8 mouse cellular contexts compared by ENCODE assay signal in genomic region chr7:30090970-30091585, GRCm38 (mm10). TPM values are rescaled to one million over a fixed set of nuclear protein-coding genes. Genes with fewer than 3 reads are reported as not detected.
DNase-seq lines count a peak whose midpoint lies in the region; ATAC-seq and TF ChIP-seq lines count a peak whose summit lies in the region.

No protein-coding gene starts in this region.

- TF ChIP-seq EP300 in liver, embryonic 14.5 days (IDR thresholded peaks at IDR 0.05; ENCODE audit: low read depth), result no peak

- peak; percentile 61 for TF ChIP-seq CTCF in forebrain, postnatal 0 days (IDR thresholded peaks at IDR 0.05; ENCODE audit: low read depth)
- peak; percentile 60 for TF ChIP-seq CTCF in liver, embryonic 14.5 days (IDR thresholded peaks at IDR 0.05; ENCODE audit: low read depth)

- no peak for DNase-seq in kidney, postnatal 25 days
- peak; percentile 27 for DNase-seq in T-cell, adult 2 months (ENCODE audit: low spot score)
- DNase-seq in forebrain, postnatal 0 days, result peak; percentile 53
- DNase-seq in liver, embryonic 14.5 days (ENCODE audit: low read depth in 3 of 3, low spot score in 3 of 3), result peak in 1 of 3 experiments; percentile 60
- DNase-seq in ovary, postnatal 14 days (ENCODE audit: low spot score), result no peak
- no peak for DNase-seq in urinary bladder, postnatal 4 days (ENCODE audit: low spot score in 2 of 2)

- no peak for ATAC-seq in kidney, embryonic 15.5 days (replicated peaks; ENCODE audit: low FRiP score)
- ATAC-seq in forebrain, postnatal 0 days, result no peak
- ATAC-seq in liver, embryonic 14.5 days (ENCODE audit: insufficient read depth), result no peak
- ATAC-seq in stomach, embryonic 14.5 days (ENCODE audit: insufficient number of reproducible peaks, insufficient read depth, low FRiP score, low read depth), result no peak

- H3K4me1 ChIP-seq in kidney, embryonic 15.5 days, result peaks cover 33% of the 10 kb centered on the region
- peaks cover 24% of the 10 kb centered on the region for H3K4me1 ChIP-seq in forebrain, postnatal 0 days (ENCODE audit: insufficient read depth)
- peaks cover 17 to 20% of the 10 kb centered on the region in 2 experiments for H3K4me1 ChIP-seq in liver, embryonic 14.5 days (replicated peaks; ENCODE audit: control insufficient read depth in 2 of 2, insufficient read depth in 2 of 2, low read length in 1 of 2)
- peaks cover 11% of the 10 kb centered on the region; the same call in 1 of the 2 replicates for H3K4me1 ChIP-seq in stomach, embryonic 14.5 days (ENCODE audit: control insufficient read depth, insufficient read depth, low read length)

- no peaks in the 10 kb centered on the region for H3K9me3 ChIP-seq in kidney, embryonic 15.5 days (replicated peaks)
- no peaks in the 10 kb centered on the region for H3K9me3 ChIP-seq in forebrain, postnatal 0 days (ENCODE audit: low read length)
- no peaks in the 10 kb centered on the region for H3K9me3 ChIP-seq in liver, embryonic 14.5 days (ENCODE audit: control insufficient read depth, low read length)
- no peaks in the 10 kb centered on the region for H3K9me3 ChIP-seq in stomach, embryonic 14.5 days (ENCODE audit: control insufficient read depth, low read depth, low read length)

- no peaks in the 10 kb centered on the region for H3K27me3 ChIP-seq in kidney, embryonic 15.5 days
- H3K27me3 ChIP-seq in forebrain, postnatal 0 days (ENCODE audit: insufficient read depth, low read length), result no peaks in the 10 kb centered on the region
- H3K27me3 ChIP-seq in liver, embryonic 14.5 days (ENCODE audit: control insufficient read depth, insufficient read depth, low read length), result no peaks in the 10 kb centered on the region
- H3K27me3 ChIP-seq in stomach, embryonic 14.5 days (ENCODE audit: control insufficient read depth, insufficient read depth, low read length), result no peaks in the 10 kb centered on the region

- H3K4me2 ChIP-seq in kidney, embryonic 15.5 days, result peak overlapping the region; percentile 69
- peak overlapping the region; percentile 77 for H3K4me2 ChIP-seq in forebrain, postnatal 0 days (ENCODE audit: low read depth)
- H3K4me2 ChIP-seq in liver, embryonic 14.5 days (ENCODE audit: low read depth), result peak overlapping the region; percentile 97
- H3K4me2 ChIP-seq in stomach, embryonic 14.5 days (replicated peaks; ENCODE audit: low read depth, low read length), result peak overlapping the region; percentile 66

- 10% methylated on average over 9 of the region's 9 CpGs for WGBS in kidney, embryonic 15.5 days
- WGBS in forebrain, postnatal 0 days, result 9% methylated on average over 9 of the region's 9 CpGs
- 6% methylated on average over 9 of the region's 9 CpGs for WGBS in liver, embryonic 14.5 days (ENCODE audit: insufficient replicate concordance)
- WGBS in stomach, embryonic 14.5 days, result 10% methylated on average over 9 of the region's 9 CpGs

- peak overlapping the region; percentile 61 for H3K4me3 ChIP-seq in kidney, embryonic 15.5 days (replicated peaks)
- peak overlapping the region; percentile 63 for H3K4me3 ChIP-seq in forebrain, postnatal 0 days (ENCODE audit: low read depth, low read length)
- H3K4me3 ChIP-seq in liver, embryonic 14.5 days (ENCODE audit: insufficient read depth in 1 of 2, low read depth in 2 of 2, low read length in 2 of 2), result peak overlapping the region; percentile 58 to 70
- peak overlapping the region; percentile 42 for H3K4me3 ChIP-seq in stomach, embryonic 14.5 days (ENCODE audit: low read depth, low read length)

- no peak overlapping the region for H3K9ac ChIP-seq in kidney, embryonic 15.5 days
- H3K9ac ChIP-seq in forebrain, postnatal 0 days, result peak overlapping the region; percentile 61; the same call in 1 of the 2 replicates
- peak overlapping the region; percentile 53 for H3K9ac ChIP-seq in liver, embryonic 14.5 days (replicated peaks)
- H3K9ac ChIP-seq in stomach, embryonic 14.5 days (replicated peaks; ENCODE audit: low read depth, low read length), result 0 out of 2 replicates have a peak overlapping the region, but pooled peaks have one; percentile 6

- peaks cover 10% of the 10 kb centered on the region for H3K36me3 ChIP-seq in kidney, embryonic 15.5 days
- peaks cover 5% of the 10 kb centered on the region; the same call in 1 of the 2 replicates for H3K36me3 ChIP-seq in forebrain, postnatal 0 days (ENCODE audit: insufficient read depth)
- H3K36me3 ChIP-seq in liver, embryonic 14.5 days (replicated peaks; ENCODE audit: control insufficient read depth, insufficient read depth, low read depth), result no peaks in the 10 kb centered on the region
- H3K36me3 ChIP-seq in stomach, embryonic 14.5 days (ENCODE audit: control insufficient read depth, insufficient read depth, low read length), result peaks cover 10% of the 10 kb centered on the region

- peak overlapping the region; percentile 81 for H3K27ac ChIP-seq in kidney, embryonic 15.5 days
- peak overlapping the region; percentile 75 for H3K27ac ChIP-seq in forebrain, postnatal 0 days (ENCODE audit: low read depth, low read length)
- peak overlapping the region; percentile 70 for H3K27ac ChIP-seq in liver, embryonic 14.5 days
- H3K27ac ChIP-seq in stomach, embryonic 14.5 days (ENCODE audit: low read length), result peak overlapping the region; percentile 40; the same call in 1 of the 2 replicates

RNA-seq across cellular contexts. Expression of gene Zfp566, which starts 0.8 kb away (rescaled TPM):
- polyA plus RNA-seq in kidney, embryonic 15.5 days (2015; fragmentation: Nextera tagmentation; extraction: Ambion mirVana), result 12.2 and 15.9 TPM in 2 replicates
- 3.6 and 5.0 TPM in 2 replicates for total RNA-seq in forebrain, postnatal 0 days (2014; rRNA removed)
- 15.6 and 19.6 TPM in 2 replicates for polyA plus RNA-seq in forebrain, postnatal 0 days (2015; fragmentation: Nextera tagmentation; extraction: Ambion mirVana)
- polyA plus RNA-seq in liver, embryonic 14.5 days (2012; rRNA removed), result 0.54 and 1.8 TPM in 2 replicates
- polyA plus RNA-seq in liver, embryonic 14.5 days (2014; fragmentation: Nextera tagmentation; extraction: Ambion mirVana), result 1.3 and 1.5 TPM in 2 replicates
- polyA plus RNA-seq in stomach, embryonic 14.5 days (2014; fragmentation: Nextera tagmentation; extraction: Ambion mirVana), result 7.5 and 11.2 TPM in 2 replicates

RNA-seq across cellular contexts. Expression of gene Gm26920, which starts 0.9 kb away (rescaled TPM):
- 1.1 and 2.4 TPM in 2 replicates for polyA plus RNA-seq in kidney, embryonic 15.5 days (2015; fragmentation: Nextera tagmentation; extraction: Ambion mirVana)
- total RNA-seq in forebrain, postnatal 0 days (2014; rRNA removed), result 1.0 TPM in 1 of 2 replicates, not detected in the other
- 0.38 and 1.1 TPM in 2 replicates for polyA plus RNA-seq in forebrain, postnatal 0 days (2015; fragmentation: Nextera tagmentation; extraction: Ambion mirVana)
- 0.13 TPM in 1 of 2 replicates, not detected in the other for polyA plus RNA-seq in liver, embryonic 14.5 days (2012; rRNA removed)
- 0.23 TPM in 1 of 2 replicates, not detected in the other for polyA plus RNA-seq in liver, embryonic 14.5 days (2014; fragmentation: Nextera tagmentation; extraction: Ambion mirVana)
- polyA plus RNA-seq in stomach, embryonic 14.5 days (2014; fragmentation: Nextera tagmentation; extraction: Ambion mirVana), result 2.0 and 2.1 TPM in 2 replicates

RNA-seq across cellular contexts. Expression of gene Zfp260, which starts 3.5 kb away (rescaled TPM):
- 109 and 114 TPM in 2 replicates for polyA plus RNA-seq in kidney, embryonic 15.5 days (2015; fragmentation: Nextera tagmentation; extraction: Ambion mirVana)
- total RNA-seq in forebrain, postnatal 0 days (2014; rRNA removed), result 69.8 and 81.0 TPM in 2 replicates
- polyA plus RNA-seq in forebrain, postnatal 0 days (2015; fragmentation: Nextera tagmentation; extraction: Ambion mirVana), result 51.2 and 55.5 TPM in 2 replicates
- polyA plus RNA-seq in liver, embryonic 14.5 days (2012; rRNA removed), result 3.7 and 4.8 TPM in 2 replicates
- 11.9 and 12.6 TPM in 2 replicates for polyA plus RNA-seq in liver, embryonic 14.5 days (2014; fragmentation: Nextera tagmentation; extraction: Ambion mirVana)
- polyA plus RNA-seq in stomach, embryonic 14.5 days (2014; fragmentation: Nextera tagmentation; extraction: Ambion mirVana), result 132 and 142 TPM in 2 replicates

RNA-seq across cellular contexts. Expression of gene Zfp82, which starts 18.4 kb away (rescaled TPM):
- polyA plus RNA-seq in kidney, embryonic 15.5 days (2015; fragmentation: Nextera tagmentation; extraction: Ambion mirVana), result 3.9 and 5.5 TPM in 2 replicates
- 8.0 and 11.0 TPM in 2 replicates for total RNA-seq in forebrain, postnatal 0 days (2014; rRNA removed)
- 5.9 and 7.3 TPM in 2 replicates for polyA plus RNA-seq in forebrain, postnatal 0 days (2015; fragmentation: Nextera tagmentation; extraction: Ambion mirVana)
- polyA plus RNA-seq in liver, embryonic 14.5 days (2012; rRNA removed), result 0.22 and 0.50 TPM in 2 replicates
- 1.2 and 1.8 TPM in 2 replicates for polyA plus RNA-seq in liver, embryonic 14.5 days (2014; fragmentation: Nextera tagmentation; extraction: Ambion mirVana)
- polyA plus RNA-seq in stomach, embryonic 14.5 days (2014; fragmentation: Nextera tagmentation; extraction: Ambion mirVana), result 5.0 and 5.7 TPM in 2 replicates

RNA-seq across cellular contexts. Expression of gene Zfp382, which starts 30.7 kb away (rescaled TPM):
- 8.6 and 8.7 TPM in 2 replicates for polyA plus RNA-seq in kidney, embryonic 15.5 days (2015; fragmentation: Nextera tagmentation; extraction: Ambion mirVana)
- 12.3 and 25.3 TPM in 2 replicates for total RNA-seq in forebrain, postnatal 0 days (2014; rRNA removed)
- 7.8 and 15.5 TPM in 2 replicates for polyA plus RNA-seq in forebrain, postnatal 0 days (2015; fragmentation: Nextera tagmentation; extraction: Ambion mirVana)
- polyA plus RNA-seq in liver, embryonic 14.5 days (2012; rRNA removed), result 0.26 and 0.66 TPM in 2 replicates
- polyA plus RNA-seq in liver, embryonic 14.5 days (2014; fragmentation: Nextera tagmentation; extraction: Ambion mirVana), result 0.32 and 1.5 TPM in 2 replicates
- polyA plus RNA-seq in stomach, embryonic 14.5 days (2014; fragmentation: Nextera tagmentation; extraction: Ambion mirVana), result 6.4 and 7.3 TPM in 2 replicates

Comparison
In these comparisons a context has a peak if more than half of its experiments do, and no peak if none do; other contexts are left out.
1. DNase-seq: peak in T-cell, adult 2 months (single experiment) and forebrain, postnatal 0 days (single experiment); none in kidney, postnatal 25 days (0 of 2), ovary, postnatal 14 days (single experiment) and urinary bladder, postnatal 4 days (0 of 2).
2. Peak in every context shown above with its lines, with median percentiles within 50 percentile points of each other: H3K27ac ChIP-seq, H3K4me2 ChIP-seq and H3K4me3 ChIP-seq.